Mouse (Mus musculus) testis, adult 2 months (tissue): ENCODE measurements around the gene Sema4d. TPM values are rescaled to one million over a fixed set of nuclear protein-coding genes. Genes with fewer than 3 reads are reported as not detected.

Source experiments
- H3K27ac ChIP-seq: fragments of 200-500 bp; 2 replicates; pipeline ENCODE4 v1.5.1; 2012; ENCODE audit warnings: low read depth, low read length; ENCODE audit not compliant: control insufficient read depth, insufficient read depth
- H3K27me3 ChIP-seq: fragments of 200-500 bp; 2 replicates; pipeline ENCODE4 v1.6.1; 2012; ENCODE audit warnings: mild to moderate bottlenecking, low read length, moderate library complexity; ENCODE audit not compliant: control insufficient read depth, insufficient read depth
- H3K36me3 ChIP-seq: fragments of 200-500 bp; 2 replicates; pipeline ENCODE4 v1.6.1; 2012; ENCODE audit warnings: mild to moderate bottlenecking, low read length; ENCODE audit not compliant: control insufficient read depth, insufficient read depth
- H3K4me1 ChIP-seq: fragments of 200-500 bp; 2 replicates; pipeline ENCODE4 v1.6.1; 2012; ENCODE audit warnings: low read length; ENCODE audit not compliant: control insufficient read depth, insufficient read depth
- H3K4me3 ChIP-seq: fragments of 200-500 bp; 2 replicates; pipeline ENCODE4 v1.5.1; 2012; ENCODE audit warnings: low read depth, mild to moderate bottlenecking, low read length, moderate library complexity, mixed read lengths; ENCODE audit not compliant: control insufficient read depth
- CTCF ChIP-seq: fragments of 200-500 bp; IDR thresholded peaks from 2 replicates; pipeline ENCODE4 v1.5.1; 2012; ENCODE audit warnings: low read depth, mild to moderate bottlenecking, inconsistent platforms, low read length, moderate library complexity; ENCODE audit not compliant: control insufficient read depth, insufficient read depth, insufficient replicate concordance
- POLR2A ChIP-seq: fragments of 200-500 bp; IDR thresholded peaks from 2 replicates; pipeline ENCODE4 v1.6.1; 2012; ENCODE audit warnings: low read depth, mild to moderate bottlenecking, inconsistent platforms, low read length, moderate library complexity; ENCODE audit not compliant: control insufficient read depth
- polyA plus RNA-seq: library from polyadenylated mRNA; depleted of rRNA; stranded (reverse); fragments of >200 nt; gene quantifications from 2 replicates; pipeline ENCODE4 v1.2.3, GENCODE M21; 2012

Sema4d gene
- polyA plus RNA-seq, 1 experiment, result 1.4 TPM

DNA sequence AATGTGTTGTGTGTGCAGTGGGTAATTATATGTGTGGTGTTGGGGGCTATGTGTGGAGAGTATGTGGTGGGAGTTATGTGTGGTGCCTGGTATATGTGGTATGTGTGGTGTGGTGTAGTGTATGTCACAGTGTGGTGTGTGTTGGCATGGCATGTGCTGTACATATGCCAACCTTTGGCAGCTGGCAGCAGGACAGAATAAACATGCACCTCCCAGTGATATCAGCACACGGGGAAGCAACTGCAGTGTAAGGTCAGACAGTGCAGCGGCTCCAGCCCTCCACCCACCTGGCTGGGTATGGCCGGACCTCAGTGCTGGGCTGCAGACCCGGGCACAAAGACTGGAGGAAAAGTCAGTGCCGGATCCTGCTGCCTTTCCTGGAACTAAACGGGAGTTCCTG lies 96.1 kb downstream of the Sema4d start:
- no peak for TF ChIP-seq POLR2A
- no peak for TF ChIP-seq CTCF
- H3K4me3 ChIP-seq, result no peak overlapping the region

DNA sequence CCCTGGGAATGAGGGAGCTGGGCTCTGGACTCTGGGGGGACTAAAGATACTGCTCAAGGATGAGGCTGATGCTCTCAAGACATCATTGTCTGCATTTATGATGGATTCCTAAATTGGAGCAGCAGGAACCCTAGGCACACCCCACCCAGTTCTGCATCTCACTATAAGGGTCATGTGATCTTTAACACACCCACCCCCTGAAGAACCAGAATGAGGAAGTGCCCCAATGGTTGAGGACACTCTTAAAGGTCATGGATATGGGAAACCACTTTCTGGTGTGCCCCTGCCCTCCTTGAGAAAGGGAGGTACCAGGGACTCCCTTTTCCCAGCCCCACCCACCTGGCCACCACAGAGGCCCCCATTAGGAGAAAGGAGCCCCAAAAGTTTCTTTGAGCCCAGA lies 97.1 kb downstream of the Sema4d start:
- Histone ChIP-seq H3K4me1 (no peaks in the 10 kb centered on the region), H3K27ac (no peak overlapping the region), H3K27me3 (no peaks in the 10 kb centered on the region), H3K4me3 (no peak overlapping the region), H3K36me3 (no peaks in the 10 kb centered on the region)
- TF ChIP-seq CTCF (no peak), POLR2A (no peak)

More for the DNA sequence above, 96.1 kb downstream of the Sema4d start:
- H3K27me3 ChIP-seq, result no peaks in the 10 kb centered on the region
- H3K27ac ChIP-seq, result no peak overlapping the region
- H3K36me3 ChIP-seq, result no peaks in the 10 kb centered on the region
- H3K4me1 ChIP-seq, result no peaks in the 10 kb centered on the region

DNA sequence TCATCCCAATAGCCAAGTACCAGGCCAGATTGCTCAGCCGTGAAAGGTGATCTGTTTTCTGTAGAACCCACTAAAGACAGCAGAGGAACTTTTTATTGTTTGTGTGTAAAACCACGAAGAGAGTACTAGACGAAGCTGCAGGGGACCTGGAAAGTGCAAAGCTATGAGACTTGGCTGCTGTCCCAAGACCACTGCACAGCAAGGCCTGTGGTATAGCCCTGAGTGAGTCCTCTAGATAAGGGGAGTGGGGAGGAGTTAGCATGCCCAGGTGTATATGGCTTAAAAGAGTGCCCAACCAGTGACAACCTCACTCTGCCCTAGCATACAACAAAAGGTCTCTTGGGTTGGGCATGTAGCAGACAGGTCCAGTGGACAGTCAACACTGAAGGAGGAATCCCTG lies 104.9 kb downstream of the Sema4d start:
- no peak overlapping the region for H3K27ac ChIP-seq
- no peaks in the 10 kb centered on the region; the same call in 1 of the 2 replicates for H3K36me3 ChIP-seq
- H3K4me1 ChIP-seq, result no peaks in the 10 kb centered on the region
- H3K27me3 ChIP-seq, result no peaks in the 10 kb centered on the region
- TF ChIP-seq POLR2A (no peak), CTCF (no peak)
- no peak overlapping the region for H3K4me3 ChIP-seq

DNA sequence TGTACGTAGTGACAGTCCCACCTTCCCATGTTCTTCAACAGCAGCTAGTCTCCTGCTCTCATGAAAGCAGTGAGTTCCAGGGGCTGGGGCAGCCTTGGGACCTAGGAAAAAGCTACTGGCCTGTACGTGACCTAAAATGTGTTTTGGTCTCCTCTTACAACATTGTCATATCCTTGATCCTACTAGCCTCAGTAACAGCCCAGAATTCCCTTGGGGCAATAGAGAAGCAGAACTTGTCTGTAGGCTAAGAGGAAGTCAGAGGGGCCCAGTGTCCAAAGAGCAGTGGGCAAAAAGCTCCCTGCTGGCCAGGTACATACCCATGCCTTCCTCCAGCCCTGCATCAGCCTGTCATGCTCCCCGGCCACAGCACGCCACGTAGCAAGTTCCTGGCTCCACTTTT lies 106.6 kb downstream of the Sema4d start:
- TF ChIP-seq CTCF (no peak), POLR2A (no peak)
- H3K4me1 ChIP-seq, result no peaks in the 10 kb centered on the region
- no peak overlapping the region for H3K4me3 ChIP-seq
- no peak overlapping the region for H3K27ac ChIP-seq
- H3K27me3 ChIP-seq, result no peaks in the 10 kb centered on the region
- peaks cover 6% of the 10 kb centered on the region for H3K36me3 ChIP-seq

DNA sequence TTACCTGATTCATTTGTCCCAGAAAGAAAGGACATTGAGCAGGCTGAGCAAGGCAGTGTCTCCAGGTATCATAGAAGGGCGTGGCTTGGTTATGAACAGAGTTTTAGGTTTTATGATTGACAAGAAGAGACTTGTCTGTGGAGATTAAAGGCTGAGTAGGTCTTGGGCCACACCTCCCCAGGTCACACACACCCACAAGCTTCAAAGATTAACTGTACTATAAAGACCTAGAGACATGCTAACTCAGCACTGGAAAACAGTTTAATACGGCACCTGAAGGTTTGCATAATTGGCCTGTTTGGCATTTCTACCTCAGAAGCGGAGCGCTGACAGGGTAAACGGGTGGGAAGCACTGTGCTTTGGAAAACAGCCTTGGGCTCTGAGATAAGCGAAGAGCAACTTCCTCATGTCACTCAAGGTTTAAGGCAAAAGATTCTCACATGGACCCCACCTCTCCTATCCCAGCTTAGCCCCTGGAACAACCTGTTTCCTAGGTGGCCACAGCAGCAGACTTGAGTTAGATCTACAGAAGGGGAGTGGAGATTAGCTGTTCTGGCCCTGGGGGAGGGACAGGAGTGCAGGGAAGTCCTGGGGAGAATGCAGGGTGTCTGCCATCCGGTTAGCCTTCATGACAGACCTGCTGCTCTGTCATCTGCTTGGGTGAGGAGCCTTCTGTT lies 108.1 kb downstream of the Sema4d start:
- no peaks in the 10 kb centered on the region for H3K27me3 ChIP-seq
- H3K4me1 ChIP-seq, result no peaks in the 10 kb centered on the region
- H3K36me3 ChIP-seq, result peaks cover 6% of the 10 kb centered on the region
- TF ChIP-seq CTCF (no peak), POLR2A (no peak)
- H3K4me3 ChIP-seq, result no peak overlapping the region
- no peak overlapping the region for H3K27ac ChIP-seq

DNA sequence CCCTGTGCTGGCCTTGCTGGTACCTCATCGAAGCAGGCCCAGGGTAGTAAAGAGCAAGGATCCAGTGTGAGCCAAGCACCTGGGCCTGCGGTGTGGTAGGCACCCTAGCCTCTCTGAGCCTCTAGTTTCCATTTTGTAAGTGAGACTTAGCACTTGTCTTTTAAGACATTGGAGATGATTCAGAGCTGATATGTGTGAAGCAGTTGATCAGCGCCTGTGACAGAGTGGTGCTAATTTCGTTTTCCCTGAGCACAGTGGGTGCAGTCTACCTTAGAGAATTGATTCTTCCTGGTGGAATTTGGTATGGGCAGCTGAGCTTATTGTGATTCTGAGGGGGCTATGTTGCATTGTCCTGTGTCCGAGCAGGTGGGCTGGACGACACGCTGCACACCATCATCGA lies 111.9 kb downstream of the Sema4d start:
- peaks cover 6% of the 10 kb centered on the region for H3K36me3 ChIP-seq
- TF ChIP-seq CTCF, result no peak
- TF ChIP-seq POLR2A, result no peak
- no peaks in the 10 kb centered on the region for H3K27me3 ChIP-seq
- no peak overlapping the region for H3K4me3 ChIP-seq
- no peaks in the 10 kb centered on the region for H3K4me1 ChIP-seq
- no peak overlapping the region for H3K27ac ChIP-seq

DNA sequence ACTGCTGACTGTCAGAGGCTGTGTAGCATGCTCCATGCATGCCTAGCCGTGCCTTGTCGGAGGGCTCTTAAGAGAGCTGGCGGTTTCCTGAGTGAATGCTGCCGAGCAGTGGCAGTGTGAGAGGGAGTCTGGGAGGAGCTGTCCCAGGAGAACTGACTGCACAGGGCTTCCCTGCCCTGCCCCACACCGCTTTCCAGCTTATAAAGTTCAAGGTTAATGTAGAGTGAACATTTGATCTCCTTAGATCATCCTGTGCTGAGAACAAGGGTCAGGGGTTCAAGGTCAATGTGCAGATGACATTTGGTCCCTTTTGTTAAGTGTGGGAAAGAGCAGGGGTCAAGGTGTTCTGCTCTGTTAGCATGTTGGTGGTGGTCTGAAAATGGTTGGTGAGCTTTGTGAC lies 112.5 kb downstream of the Sema4d start:
- peaks cover 6% of the 10 kb centered on the region for H3K36me3 ChIP-seq
- no peak for TF ChIP-seq POLR2A
- TF ChIP-seq CTCF, result no peak
- no peak overlapping the region for H3K27ac ChIP-seq
- H3K4me3 ChIP-seq, result no peak overlapping the region
- no peaks in the 10 kb centered on the region for H3K27me3 ChIP-seq
- no peaks in the 10 kb centered on the region for H3K4me1 ChIP-seq
